Comparison of ENCODE assay signal across 9 mouse cellular contexts in the genomic region with DNA sequence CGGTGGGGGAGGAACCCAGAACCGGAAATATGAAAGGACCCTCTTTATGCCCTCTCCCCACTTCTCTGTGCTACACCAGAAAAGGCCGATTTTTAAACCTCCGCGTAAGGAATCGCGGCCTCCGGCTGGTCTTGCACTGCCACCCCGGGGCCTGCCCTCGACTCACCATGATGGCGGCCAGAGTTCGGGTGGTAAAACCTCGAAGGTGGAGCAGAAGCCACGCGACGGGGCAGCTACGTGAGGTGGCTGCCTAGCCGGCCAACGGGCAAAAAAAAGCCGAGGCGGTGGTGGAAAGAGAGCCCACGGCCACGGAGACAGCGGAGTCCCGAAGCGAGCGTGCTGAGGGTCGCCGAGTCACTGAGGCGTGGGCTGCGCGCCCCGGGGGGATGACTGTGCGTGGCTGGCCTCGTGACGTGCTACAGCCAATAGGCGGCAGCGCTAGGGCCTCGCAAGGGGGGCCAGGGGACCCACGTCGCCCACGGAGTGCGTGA. TPM values are rescaled to one million over a fixed set of nuclear protein-coding genes. Genes with fewer than 3 reads are reported as not detected.
DNase-seq lines count a peak whose midpoint lies in the region; ATAC-seq lines count a peak whose summit lies in the region.
"Had no signal": no experiment of that assay in that cellular context is flagged by ENCODE, and none has a peak within 500 bp of the region (broad histone marks: within the 10 kb centered on the region; RNA-seq: fewer than 3 reads in every experiment).

A gene (minus strand): TSS at position 396 of the 491 bp plus-strand sequence.

- H3K36me3 ChIP-seq in hindbrain, embryonic 10.5 days = peaks cover 6% of the 10 kb centered on the region
- no peaks in the 10 kb centered on the region for H3K36me3 ChIP-seq in midbrain, embryonic 11.5 days (ENCODE audit: control insufficient read depth, insufficient read depth, low read length)

- peak within 1 kb of the TSS; percentile 51 for H3K4me3 ChIP-seq in hindbrain, embryonic 10.5 days
- peak within 1 kb of the TSS; percentile 32 for H3K4me3 ChIP-seq in midbrain, embryonic 11.5 days (ENCODE audit: low read depth, low read length)

- peak; percentile 14 for ATAC-seq in midbrain, embryonic 11.5 days (ENCODE audit: low FRiP score)
- no peak for ATAC-seq in megakaryocyte-erythroid progenitor cell, adult 5-6 weeks (replicated peaks; ENCODE audit: low FRiP score, low TSS enrichment, poor library complexity, severe bottlenecking)

- peak within 1 kb of the TSS; percentile 85 for H3K27ac ChIP-seq in hindbrain, embryonic 10.5 days
- H3K27ac ChIP-seq in midbrain, embryonic 11.5 days (ENCODE audit: low read depth, low read length) = no peak within 1 kb of the TSS

- peaks cover 16% of the 10 kb centered on the region for H3K9me3 ChIP-seq in hindbrain, embryonic 10.5 days
- peaks cover 10% of the 10 kb centered on the region for H3K9me3 ChIP-seq in midbrain, embryonic 11.5 days (ENCODE audit: control insufficient read depth, low read length)

- DNase-seq in adrenal gland, adult 2 months = peak; percentile 20
- DNase-seq in adrenal gland, postnatal 4 days (ENCODE audit: low spot score in 2 of 2) = no peak
- peak; percentile 3 to 7 for DNase-seq in lung, adult 18-20 months
- no peak for DNase-seq in lung, postnatal 14 days
- no peak for DNase-seq in hindbrain, embryonic 10.5 days (ENCODE audit: low spot score)
- no peak for DNase-seq in midbrain, embryonic 11.5 days (ENCODE audit: low spot score, missing footprints)
- DNase-seq in frontal cortex, postnatal 36 days (ENCODE audit: low spot score in 2 of 2) = no peak

- H3K4me1 ChIP-seq in hindbrain, embryonic 10.5 days (replicated peaks) = peaks cover 5% of the 10 kb centered on the region; the same call in 1 of the 2 replicates
- no peaks in the 10 kb centered on the region for H3K4me1 ChIP-seq in midbrain, embryonic 11.5 days (ENCODE audit: control insufficient read depth, insufficient read depth, low read length)

- H3K4me2 ChIP-seq in midbrain, embryonic 11.5 days = peak within 1 kb of the TSS; percentile 48

- WGBS in hindbrain, embryonic 10.5 days = 91% methylated on average over 43 of the region's 43 CpGs
- 90% methylated on average over 43 of the region's 43 CpGs for WGBS in midbrain, embryonic 11.5 days

- H3K27me3 ChIP-seq in hindbrain, embryonic 10.5 days (ENCODE audit: insufficient read depth, poor library complexity, severe bottlenecking) = no peaks in the 10 kb centered on the region
- H3K27me3 ChIP-seq in midbrain, embryonic 11.5 days (ENCODE audit: control insufficient read depth, insufficient read depth, low read length) = no peaks in the 10 kb centered on the region

- peak within 1 kb of the TSS; percentile 35 for H3K9ac ChIP-seq in midbrain, embryonic 11.5 days (ENCODE audit: low read length)

RNA-seq across cellular contexts. Expression of the gene that starts here (rescaled TPM):
- under 1 TPM in 1 of 2 experiments, not detected in 1; 0.28 TPM for total RNA-seq in adrenal gland, adult 2 months (2021)
- not detected in 2 replicates for polyA plus RNA-seq in adrenal gland, adult 2 months (2012; rRNA removed)
- under 1 TPM; 0.25 to 0.28 TPM for total RNA-seq in adrenal gland, postnatal 4 days (2021)
- polyA plus RNA-seq in hindbrain, embryonic 10.5 days (2016; fragmentation: Nextera tagmentation; extraction: Ambion mirVana) = not detected in 2 replicates
- polyA plus RNA-seq in midbrain, embryonic 11.5 days (2014; fragmentation: Nextera tagmentation; extraction: Ambion mirVana) = 0.23 TPM in 1 of 2 replicates, not detected in the other
- 0.74 TPM in 1 of 2 replicates, not detected in the other for total RNA-seq in megakaryocyte-erythroid progenitor cell, adult 5-6 weeks (2014; fragmentation: Nextera tagmentation)
- total RNA-seq in megakaryocyte-erythroid progenitor cell, adult 5-6 weeks (2017) = 0.46 and 0.47 TPM in 2 replicates
- total RNA-seq: common myeloid progenitor, adult 5-6 weeks had no signal

Comparison
In these comparisons a context has a peak if more than half of its experiments do, and no peak if none do; other contexts are left out.
1. DNase-seq: peak in lung, adult 18-20 months (2 of 2); none in adrenal gland, postnatal 4 days (0 of 2), lung, postnatal 14 days (single experiment), hindbrain, embryonic 10.5 days (single experiment), midbrain, embryonic 11.5 days (single experiment) and frontal cortex, postnatal 36 days (0 of 2).
2. Peak in DNase-seq in adrenal gland, adult 2 months; RNA of the gene not detected or under 1 TPM.
3. Peak in ATAC-seq, H3K4me3 ChIP-seq, H3K9ac ChIP-seq and H3K4me2 ChIP-seq in midbrain, embryonic 11.5 days; RNA of the gene not detected or under 1 TPM.